Mouse (Mus musculus): ENCODE data around the gene Cul1. TPM values are rescaled to one million over a fixed set of nuclear protein-coding genes. Genes with fewer than 3 reads are reported as not detected.

The Cul1 gene
- polyA plus RNA-seq, 1 experiment from 2014 or later, result 116 TPM

DNA sequence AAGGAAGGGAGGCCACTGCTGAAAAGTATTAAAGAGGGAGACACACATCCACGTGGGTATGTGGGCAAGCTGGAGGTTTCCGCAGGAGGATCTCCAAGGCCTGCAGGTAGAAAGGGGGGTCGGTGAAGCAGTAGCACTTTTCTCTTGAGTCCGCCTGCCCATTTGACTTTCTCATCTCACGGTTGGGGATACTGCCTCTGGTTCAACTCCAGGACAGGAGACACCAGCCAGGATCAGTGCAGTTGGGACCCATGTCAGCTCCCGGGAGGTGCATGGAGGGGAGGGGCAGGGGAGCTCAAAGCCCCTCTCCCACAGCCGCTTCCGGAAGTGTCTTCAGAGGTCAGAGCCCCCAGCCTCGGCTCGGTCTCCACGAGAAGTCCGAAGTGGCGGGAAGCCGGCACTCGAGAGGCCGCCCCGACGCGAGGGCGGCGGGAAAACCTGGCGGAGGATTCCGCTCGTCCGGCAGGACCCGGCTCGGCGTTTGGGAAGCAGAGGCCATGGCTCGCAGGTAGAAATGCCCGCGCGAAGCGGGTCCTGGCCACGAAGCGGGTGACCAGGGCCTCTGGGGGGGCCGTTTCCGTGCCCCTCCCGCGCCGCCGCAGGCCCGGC is 428 bp downstream of the Cul1 start:
- Histone ChIP-seq H3K4me3 (replicated peaks) (peak overlapping the region; percentile 96), H3K9me3 (no peaks in the 10 kb centered on the region), H3K9ac (peak overlapping the region; percentile 97), H3K36me3 (no peaks in the 10 kb centered on the region), H3K27ac (peak overlapping the region; percentile 97), H3K27me3 (replicated peaks) (no peaks in the 10 kb centered on the region), H3K4me2 (peak overlapping the region; percentile 87), H3K4me1 (0 out of 2 replicates have a peak, but pooled peaks cover 7% of the 10 kb centered on the region)
- ATAC-seq (ENCODE audit: insufficient read depth, low FRiP score, low read depth), result peak; percentile 65
- WGBS, result under 1% methylated on average over 42 of the region's 42 CpGs

DNA sequence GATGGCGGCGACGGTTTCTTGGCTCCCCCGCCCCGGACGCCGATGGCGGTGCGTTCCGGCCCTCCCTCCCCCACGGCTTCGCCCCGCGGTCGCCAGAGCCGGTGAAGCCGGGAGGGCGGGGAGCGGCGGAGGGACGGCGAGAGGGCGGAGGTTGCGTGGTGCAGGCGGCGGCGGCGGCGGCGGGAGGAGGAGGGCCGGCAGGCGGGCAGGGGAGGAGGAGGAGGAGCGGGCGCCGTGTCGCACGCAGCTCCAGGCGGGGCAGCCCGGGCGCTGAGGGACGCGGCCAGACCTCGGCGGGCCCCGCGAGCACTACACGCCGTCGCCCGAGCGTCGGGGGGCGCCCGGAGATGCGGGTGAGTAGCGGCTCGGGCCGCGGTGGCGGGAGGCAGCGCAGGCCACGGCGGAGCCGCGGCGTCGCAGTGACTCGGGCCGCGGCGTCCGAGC is 955 bp downstream of the Cul1 start:
- under 1% methylated on average over 38 of the region's 72 CpGs for WGBS

DNA sequence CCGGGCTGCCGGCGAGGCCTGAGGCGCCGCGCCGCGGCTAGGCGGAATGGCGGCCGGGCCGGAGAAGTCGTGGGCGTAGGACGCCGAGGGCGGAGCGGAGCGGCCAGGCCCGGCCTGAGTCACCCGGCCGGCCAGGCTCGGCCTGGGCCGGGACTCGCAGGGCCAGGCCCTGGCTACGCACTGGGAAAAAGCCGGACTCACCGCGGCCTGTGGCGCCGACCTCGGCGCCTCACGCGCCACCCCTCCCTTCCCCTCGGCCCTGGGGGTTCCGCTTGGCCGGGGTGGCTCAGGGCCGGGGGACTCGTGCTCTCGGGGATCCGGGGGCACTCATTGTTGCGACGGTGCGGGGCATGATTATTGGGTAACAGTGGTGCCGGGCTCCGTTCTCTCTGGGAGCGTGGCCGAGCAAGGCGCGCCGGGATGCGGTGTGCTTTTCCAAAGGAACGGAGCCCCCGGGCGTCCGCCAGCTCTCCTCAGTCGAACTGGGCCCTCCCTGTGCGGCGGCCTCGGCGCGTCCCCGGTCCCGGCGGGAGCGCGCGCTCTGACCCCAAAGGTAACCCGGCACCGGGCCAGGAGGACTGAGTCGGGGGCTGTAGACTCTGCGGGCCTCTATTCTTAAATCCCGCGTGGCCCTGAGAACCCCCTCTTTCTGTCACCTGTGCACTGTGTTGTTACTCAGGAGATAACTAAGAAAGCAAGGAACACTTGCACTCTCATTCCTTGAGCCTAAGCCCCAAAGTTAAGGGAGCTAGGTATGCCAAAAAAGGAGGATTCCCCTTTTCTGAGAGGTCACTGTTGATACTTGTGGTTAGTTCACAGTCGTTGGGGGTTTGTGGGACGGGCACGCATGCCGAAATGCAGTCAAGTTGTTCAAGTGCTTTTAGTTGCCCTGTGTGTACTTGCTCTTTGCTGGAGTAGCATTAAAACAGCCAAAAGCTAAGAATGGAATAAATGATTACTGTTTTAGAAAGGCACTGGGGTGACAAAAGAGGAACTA is 1.7 kb downstream of the Cul1 start:
- H3K4me1 ChIP-seq, result 0 out of 2 replicates have a peak, but pooled peaks cover 7% of the 10 kb centered on the region
- WGBS, result under 1% methylated on average over 79 of the region's 79 CpGs
- H3K27me3 ChIP-seq (replicated peaks), result no peaks in the 10 kb centered on the region
- no peaks in the 10 kb centered on the region for H3K9me3 ChIP-seq
- peak overlapping the region; percentile 96 for H3K4me3 ChIP-seq (replicated peaks)
- H3K27ac ChIP-seq, result peak overlapping the region; percentile 97
- peak overlapping the region; percentile 87 for H3K4me2 ChIP-seq
- no peaks in the 10 kb centered on the region for H3K36me3 ChIP-seq
- ATAC-seq (ENCODE audit: insufficient read depth, low FRiP score, low read depth), result peak; percentile 80
- peak overlapping the region; percentile 97 for H3K9ac ChIP-seq

More for the DNA sequence above, 955 bp downstream of the Cul1 start:
- peak overlapping the region; percentile 96 for H3K4me3 ChIP-seq (replicated peaks)
- peak overlapping the region; percentile 97 for H3K9ac ChIP-seq
- H3K4me2 ChIP-seq, result peak overlapping the region; percentile 87
- 0 out of 2 replicates have a peak, but pooled peaks cover 7% of the 10 kb centered on the region for H3K4me1 ChIP-seq
- peak; percentile 91 for ATAC-seq (ENCODE audit: insufficient read depth, low FRiP score, low read depth)
- no peaks in the 10 kb centered on the region for H3K36me3 ChIP-seq
- H3K27me3 ChIP-seq (replicated peaks), result no peaks in the 10 kb centered on the region
- H3K27ac ChIP-seq, result peak overlapping the region; percentile 97
- H3K9me3 ChIP-seq, result no peaks in the 10 kb centered on the region

DNA sequence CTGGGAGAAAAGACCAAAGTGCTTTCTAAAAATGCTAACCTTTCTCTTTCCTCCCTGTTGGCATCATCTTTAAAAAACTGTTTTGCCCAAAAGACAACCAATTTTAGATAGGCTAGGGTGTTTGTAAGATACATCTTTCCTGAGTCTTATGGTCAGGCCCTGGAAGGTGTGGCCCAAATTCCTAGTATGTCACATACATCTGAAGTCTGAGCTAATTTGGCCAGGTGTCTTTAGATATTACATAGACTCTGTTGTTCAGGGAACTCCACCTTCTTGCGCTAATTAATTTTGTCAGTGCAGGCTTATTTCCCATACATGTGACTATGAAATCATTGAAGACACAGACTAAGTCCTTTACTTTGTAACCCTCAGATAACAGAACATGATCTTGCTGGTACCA is 2.6 kb downstream of the Cul1 start:
- no peak for ATAC-seq (ENCODE audit: insufficient read depth, low FRiP score, low read depth)
- Histone ChIP-seq H3K9me3 (no peaks in the 10 kb centered on the region), H3K4me3 (replicated peaks) (peak overlapping the region; percentile 96), H3K4me2 (peak overlapping the region; percentile 87), H3K4me1 (0 out of 2 replicates have a peak, but pooled peaks cover 7% of the 10 kb centered on the region), H3K27me3 (replicated peaks) (no peaks in the 10 kb centered on the region), H3K36me3 (no peaks in the 10 kb centered on the region), H3K27ac (no peak overlapping the region), H3K9ac (no peak overlapping the region)
- 70% methylated on average over 1 of the region's 1 CpGs for WGBS

DNA sequence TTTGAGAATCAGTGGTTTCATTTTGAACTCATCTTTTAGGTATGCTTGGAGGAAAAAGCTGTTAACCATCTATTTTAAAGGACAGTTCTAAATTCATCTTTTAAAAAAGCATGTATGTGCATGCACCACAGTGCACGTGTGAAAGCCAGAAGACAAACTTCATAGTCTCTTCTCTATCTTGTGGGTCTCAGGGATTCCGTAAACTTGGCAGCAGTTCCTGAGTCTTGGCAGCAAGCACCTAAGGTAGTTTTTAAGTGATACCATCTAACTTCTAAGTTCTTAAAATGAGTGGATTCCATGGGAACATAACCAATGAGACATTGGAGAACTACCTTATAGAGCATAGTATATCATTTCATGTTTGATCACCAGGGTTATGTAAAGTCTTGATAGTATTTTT is 3.7 kb downstream of the Cul1 start:
- Histone ChIP-seq H3K36me3 (no peaks in the 10 kb centered on the region), H3K27me3 (replicated peaks) (no peaks in the 10 kb centered on the region), H3K4me3 (replicated peaks) (no peak overlapping the region), H3K27ac (no peak overlapping the region), H3K4me1 (0 out of 2 replicates have a peak, but pooled peaks cover 7% of the 10 kb centered on the region), H3K9me3 (no peaks in the 10 kb centered on the region), H3K9ac (no peak overlapping the region), H3K4me2 (no peak overlapping the region)
- 62% methylated on average over 2 of the region's 2 CpGs for WGBS
- ATAC-seq (ENCODE audit: insufficient read depth, low FRiP score, low read depth), result no peak

DNA sequence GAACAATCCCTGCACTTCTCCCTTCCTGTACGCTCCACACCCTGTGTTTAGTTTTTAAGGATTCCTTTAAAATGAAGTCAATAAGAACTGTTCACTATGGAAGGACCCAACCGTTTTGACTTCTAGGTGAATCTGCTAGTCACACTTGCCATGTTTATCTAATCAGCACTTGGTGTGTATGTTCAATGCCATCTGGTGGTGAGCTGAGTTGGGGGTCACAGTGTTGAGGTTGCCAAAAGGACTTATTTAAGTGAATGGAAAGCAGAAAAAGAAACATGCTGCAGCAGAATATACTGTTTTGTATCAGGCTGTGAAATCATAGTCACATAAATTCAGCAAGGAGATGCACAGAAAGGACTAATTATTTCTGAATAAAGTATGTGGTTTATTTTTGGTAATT is 12.2 kb downstream of the Cul1 start:
- Histone ChIP-seq H3K4me2 (no peak overlapping the region), H3K36me3 (no peaks in the 10 kb centered on the region), H3K9me3 (no peaks in the 10 kb centered on the region), H3K4me1 (no peaks in the 10 kb centered on the region), H3K27ac (no peak overlapping the region), H3K9ac (no peak overlapping the region), H3K27me3 (replicated peaks) (no peaks in the 10 kb centered on the region), H3K4me3 (replicated peaks) (no peak overlapping the region)
- no peak for ATAC-seq (ENCODE audit: insufficient read depth, low FRiP score, low read depth)
- WGBS, result 25% methylated on average over 2 of the region's 2 CpGs

DNA sequence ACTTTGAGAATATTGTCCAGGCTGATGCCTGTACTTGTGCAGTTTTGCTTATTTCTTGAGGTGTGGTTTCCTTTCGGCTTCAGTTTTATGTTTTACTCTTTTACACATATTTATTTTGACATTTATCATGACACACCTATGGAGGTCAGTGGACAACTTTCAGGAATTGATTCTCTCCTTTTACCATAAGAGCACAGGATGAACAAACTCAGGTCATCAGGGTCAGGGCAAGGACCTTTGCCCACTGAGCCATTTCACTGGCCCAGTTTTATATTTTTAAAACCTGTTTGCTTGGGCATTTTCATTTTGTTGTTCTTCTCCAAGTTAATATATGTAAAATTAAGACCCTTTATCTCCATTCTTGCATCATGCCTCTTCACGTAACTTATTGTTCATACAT is 13.3 kb downstream of the Cul1 start:
- Histone ChIP-seq H3K9ac (no peak overlapping the region), H3K4me3 (replicated peaks) (no peak overlapping the region), H3K36me3 (no peaks in the 10 kb centered on the region), H3K4me1 (no peaks in the 10 kb centered on the region), H3K4me2 (no peak overlapping the region), H3K9me3 (no peaks in the 10 kb centered on the region), H3K27ac (no peak overlapping the region), H3K27me3 (replicated peaks) (no peaks in the 10 kb centered on the region)
- 87% methylated on average over 2 of the region's 2 CpGs for WGBS
- ATAC-seq (ENCODE audit: insufficient read depth, low FRiP score, low read depth), result no peak

DNA sequence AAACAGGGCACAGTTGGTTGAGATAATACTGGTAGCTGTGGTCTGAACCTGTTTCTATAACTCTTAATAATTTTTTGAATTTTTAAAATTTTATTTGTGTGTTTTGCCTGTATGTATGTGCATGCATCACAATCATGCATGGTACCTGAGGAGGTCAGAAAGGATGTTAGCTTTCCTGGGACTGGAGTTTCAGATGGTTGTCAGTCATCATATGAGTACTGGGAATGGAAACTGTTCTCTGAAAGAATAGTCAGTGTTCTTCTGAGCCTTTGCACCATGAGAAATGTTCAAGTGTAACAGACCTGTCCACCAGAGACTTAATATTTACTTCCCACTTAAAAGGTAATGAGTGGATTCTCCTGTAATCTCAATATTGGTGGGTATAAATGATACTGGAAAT is 13.9 kb downstream of the Cul1 start:
- Histone ChIP-seq H3K27ac (no peak overlapping the region), H3K4me2 (no peak overlapping the region), H3K9me3 (no peaks in the 10 kb centered on the region), H3K9ac (no peak overlapping the region), H3K4me1 (no peaks in the 10 kb centered on the region), H3K36me3 (no peaks in the 10 kb centered on the region), H3K4me3 (replicated peaks) (no peak overlapping the region), H3K27me3 (replicated peaks) (no peaks in the 10 kb centered on the region)
- ATAC-seq (ENCODE audit: insufficient read depth, low FRiP score, low read depth), result no peak

DNA sequence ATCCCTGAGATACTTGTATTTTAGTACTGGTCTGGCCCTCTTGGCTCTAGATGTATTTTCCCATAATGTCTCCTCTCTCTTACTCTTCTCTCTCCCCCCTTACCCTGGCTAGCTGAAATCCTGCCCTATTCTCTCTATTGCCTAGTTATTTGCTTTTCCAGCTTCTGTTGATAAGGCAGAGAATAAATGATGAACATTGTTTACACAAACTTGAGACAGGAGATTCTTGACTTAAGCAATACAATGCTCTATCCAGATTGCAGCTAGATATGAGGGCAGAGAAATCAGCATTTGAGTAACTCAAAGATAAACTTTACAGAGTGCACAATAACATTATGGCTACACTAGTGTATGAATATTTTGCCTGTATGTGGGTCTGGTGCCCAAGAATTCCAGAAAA is 16.6 kb downstream of the Cul1 start:
- Histone ChIP-seq H3K27me3 (replicated peaks) (no peaks in the 10 kb centered on the region), H3K4me1 (no peaks in the 10 kb centered on the region), H3K9me3 (no peaks in the 10 kb centered on the region), H3K4me3 (replicated peaks) (no peak overlapping the region), H3K4me2 (no peak overlapping the region), H3K36me3 (no peaks in the 10 kb centered on the region), H3K27ac (no peak overlapping the region), H3K9ac (no peak overlapping the region)
- no peak for ATAC-seq (ENCODE audit: insufficient read depth, low FRiP score, low read depth)

DNA sequence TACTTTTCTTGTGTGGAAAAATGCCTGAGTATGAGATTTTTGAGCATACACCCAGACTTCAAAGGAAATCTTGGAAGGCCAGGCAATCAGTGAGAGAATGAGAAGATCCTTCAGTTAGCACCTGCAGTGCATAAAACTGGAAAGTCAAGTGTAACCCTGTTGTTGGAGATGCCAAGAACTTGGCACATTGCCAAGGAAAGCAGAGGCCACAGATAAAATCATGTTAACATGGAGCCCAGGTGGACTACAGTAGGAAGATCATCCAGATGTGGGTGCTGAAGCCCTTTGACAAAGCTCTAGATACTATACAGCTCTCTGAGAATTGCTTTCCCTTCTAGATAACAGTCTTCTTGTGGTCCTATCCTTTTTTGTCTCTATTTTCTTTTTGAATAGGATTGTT is 19.2 kb downstream of the Cul1 start:
- no peaks in the 10 kb centered on the region for H3K4me1 ChIP-seq
- H3K4me2 ChIP-seq, result no peak overlapping the region
- H3K4me3 ChIP-seq (replicated peaks), result no peak overlapping the region
- no peaks in the 10 kb centered on the region for H3K9me3 ChIP-seq
- no peaks in the 10 kb centered on the region for H3K36me3 ChIP-seq
- no peak overlapping the region for H3K27ac ChIP-seq
- H3K9ac ChIP-seq, result no peak overlapping the region
- ATAC-seq (ENCODE audit: insufficient read depth, low FRiP score, low read depth), result no peak
- no peaks in the 10 kb centered on the region for H3K27me3 ChIP-seq (replicated peaks)

DNA sequence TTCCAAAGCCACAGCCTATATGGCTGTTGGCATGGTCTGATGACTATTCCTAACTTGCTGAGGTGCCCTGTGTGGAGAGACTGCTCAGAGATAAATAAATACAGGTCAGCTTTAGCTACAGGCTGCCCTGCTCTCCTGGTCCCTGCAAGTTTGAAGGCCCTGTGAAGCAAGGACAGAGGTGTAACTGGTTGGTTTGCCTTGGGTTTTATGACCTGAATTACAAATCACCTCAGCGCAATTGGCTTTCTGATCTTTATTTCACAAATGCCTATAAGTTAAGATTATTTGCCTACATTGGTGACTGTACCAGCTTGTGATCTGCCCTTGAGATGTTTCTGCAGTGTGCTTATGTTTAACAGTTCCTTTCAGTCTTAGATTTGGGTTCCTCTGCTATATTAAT is 28.8 kb downstream of the Cul1 start:
- Histone ChIP-seq H3K9ac (no peak overlapping the region), H3K4me3 (replicated peaks) (no peak overlapping the region), H3K27ac (no peak overlapping the region), H3K36me3 (no peaks in the 10 kb centered on the region), H3K4me1 (no peaks in the 10 kb centered on the region), H3K4me2 (no peak overlapping the region), H3K27me3 (replicated peaks) (no peaks in the 10 kb centered on the region), H3K9me3 (no peaks in the 10 kb centered on the region)
- 91% methylated on average over 1 of the region's 1 CpGs for WGBS
- ATAC-seq (ENCODE audit: insufficient read depth, low FRiP score, low read depth), result no peak

DNA sequence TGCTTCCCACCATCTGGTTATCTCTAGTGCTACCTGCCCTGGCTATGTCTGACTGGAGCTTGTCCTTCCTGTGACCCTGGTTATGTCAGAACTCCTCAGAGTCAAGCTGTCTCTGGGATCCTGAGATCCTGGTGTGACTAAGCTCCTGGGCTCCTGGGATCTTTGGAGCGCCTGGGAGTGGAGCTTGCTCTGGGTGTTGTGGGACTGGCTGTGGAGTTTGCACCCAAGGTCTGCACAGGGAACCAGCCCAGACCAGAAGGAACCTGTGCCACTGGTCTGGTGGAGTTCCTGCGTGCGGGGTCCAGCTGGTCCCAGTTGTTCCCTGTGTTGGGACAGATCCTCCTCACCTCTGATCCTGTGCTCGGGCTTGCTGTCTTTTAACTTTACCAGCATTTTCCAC is 41.4 kb downstream of the Cul1 start:
- no peaks in the 10 kb centered on the region for H3K9me3 ChIP-seq
- H3K27me3 ChIP-seq (replicated peaks), result no peaks in the 10 kb centered on the region
- H3K27ac ChIP-seq, result no peak overlapping the region
- no peak overlapping the region for H3K4me3 ChIP-seq (replicated peaks)
- ATAC-seq (ENCODE audit: insufficient read depth, low FRiP score, low read depth), result no peak
- H3K4me2 ChIP-seq, result no peak overlapping the region
- H3K36me3 ChIP-seq, result no peaks in the 10 kb centered on the region
- WGBS, result 76% methylated on average over 4 of the region's 4 CpGs
- H3K4me1 ChIP-seq, result no peaks in the 10 kb centered on the region
- no peak overlapping the region for H3K9ac ChIP-seq
